Mouse (Mus musculus): ENCODE results near the gene Pced1b.

The Pced1b gene

GRCm38 (mm10) chr15:97400866-97401265, 154.0 kb downstream of the Pced1b start:
- DNase-seq (ENCODE audit: low spot score): no peak

DNA sequence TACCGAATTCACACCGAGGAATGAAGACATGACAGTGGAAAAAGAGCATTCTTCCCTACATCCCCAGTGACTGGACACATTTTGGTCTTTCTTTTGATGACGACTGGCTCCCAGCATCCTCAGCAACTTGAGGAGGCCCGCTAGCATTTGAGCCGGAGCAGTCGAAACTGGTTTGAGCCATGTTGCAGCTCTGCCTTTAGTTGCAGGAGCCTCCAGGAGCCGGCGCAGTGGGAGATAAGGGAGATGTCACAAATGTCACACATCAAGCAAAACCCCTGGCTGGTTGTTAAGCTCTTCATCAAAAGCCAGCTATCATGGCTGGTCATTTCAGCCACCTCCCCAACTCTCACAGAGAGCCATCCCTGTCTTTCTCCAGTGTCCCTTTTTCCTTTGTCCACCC, 157.6 kb downstream of the Pced1b start:
- no peak for DNase-seq (ENCODE audit: low spot score)

DNA sequence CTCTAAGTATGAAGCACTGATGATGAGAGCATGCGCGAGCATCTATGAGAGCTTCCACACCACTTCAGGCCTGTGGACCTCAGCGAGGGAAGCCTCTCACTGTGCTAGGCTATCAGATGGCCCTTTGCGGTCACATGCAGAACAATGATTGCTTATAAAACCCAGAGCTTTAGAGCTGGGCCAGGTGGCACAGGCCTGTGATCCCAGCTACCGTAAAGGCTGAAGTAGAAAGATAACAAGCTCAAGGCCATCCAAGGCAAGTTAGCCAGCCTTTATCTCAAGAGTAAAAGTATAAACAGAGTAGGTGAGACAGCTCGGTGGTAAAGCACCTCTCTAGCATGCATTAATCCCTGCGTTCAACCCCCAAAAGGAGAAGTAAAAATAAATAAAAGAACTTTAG, 158.1 kb downstream of the Pced1b start:
- no peak for DNase-seq (ENCODE audit: low spot score)

- no peak for DNase-seq (ENCODE audit: low spot score)
Measured at GRCm38 (mm10) chr15:97406105-97406504, 159.2 kb downstream of the Pced1b start.

GRCm38 (mm10) chr15:97407496-97408454, 160.9 kb downstream of the Pced1b start:
- no peak for DNase-seq (ENCODE audit: low spot score)

- DNase-seq (ENCODE audit: low spot score): no peak
Measured at GRCm38 (mm10) chr15:97411136-97411535, 164.2 kb downstream of the Pced1b start.

DNA sequence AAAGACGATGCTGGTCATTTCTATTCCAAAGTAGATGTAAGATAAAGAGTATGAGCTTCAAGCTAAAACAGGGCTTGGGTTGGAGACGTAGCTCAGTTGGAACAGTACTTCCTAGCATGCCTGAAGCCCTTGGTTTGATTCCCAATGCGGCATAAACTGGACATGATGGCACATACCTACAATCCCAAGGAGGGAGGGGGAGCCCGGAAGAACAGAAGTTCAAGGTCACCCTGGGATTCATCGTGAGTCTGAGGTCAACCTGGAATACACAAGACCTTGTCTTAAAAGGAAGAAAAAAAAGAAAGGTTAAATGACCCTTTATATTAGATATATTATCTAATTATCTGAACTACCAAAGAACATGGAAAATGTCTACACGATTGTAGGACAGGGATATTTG, 164.8 kb downstream of the Pced1b start:
- DNase-seq (ENCODE audit: low spot score): no peak

DNA sequence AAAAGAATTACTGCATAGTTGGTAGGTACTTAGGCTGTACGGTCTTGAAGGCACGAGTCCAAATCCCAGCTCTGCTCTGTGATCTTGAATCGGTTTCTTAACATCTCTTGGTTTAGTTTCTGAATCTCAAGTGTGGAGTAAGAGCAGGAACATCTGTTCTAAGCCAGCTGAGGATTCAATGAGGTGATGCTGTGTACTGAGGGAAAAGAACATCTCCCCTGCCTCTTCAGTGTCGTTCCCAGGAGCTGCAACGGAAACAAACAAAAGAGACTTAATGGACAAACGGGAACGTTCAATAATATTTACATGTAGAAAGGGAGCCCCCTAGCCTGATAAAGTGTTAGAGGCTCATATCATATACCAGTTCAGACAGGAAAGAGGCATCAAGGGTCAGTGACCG, 165.4 kb downstream of the Pced1b start:
- no peak for DNase-seq (ENCODE audit: low spot score)

DNA sequence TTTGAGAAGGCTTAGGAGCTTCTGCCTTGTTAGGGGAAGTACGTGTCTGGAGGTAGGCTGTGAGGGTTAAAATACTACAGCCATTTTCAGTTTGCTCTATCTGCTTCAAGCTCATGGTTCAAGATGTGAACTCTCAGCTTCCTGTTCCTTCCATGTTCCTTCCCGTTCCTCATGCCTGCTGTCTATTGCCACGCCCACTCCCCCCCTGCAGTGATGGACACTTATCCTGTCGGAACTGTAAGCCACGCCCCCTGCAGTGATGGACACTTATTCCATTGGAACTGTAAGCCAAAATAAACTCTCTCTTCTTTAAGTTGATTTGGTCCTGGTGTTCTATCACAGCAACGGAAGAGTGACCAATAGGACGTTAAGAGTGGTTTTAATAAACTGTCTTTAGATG, 166.0 kb downstream of the Pced1b start:
- DNase-seq (ENCODE audit: low spot score): no peak

DNA sequence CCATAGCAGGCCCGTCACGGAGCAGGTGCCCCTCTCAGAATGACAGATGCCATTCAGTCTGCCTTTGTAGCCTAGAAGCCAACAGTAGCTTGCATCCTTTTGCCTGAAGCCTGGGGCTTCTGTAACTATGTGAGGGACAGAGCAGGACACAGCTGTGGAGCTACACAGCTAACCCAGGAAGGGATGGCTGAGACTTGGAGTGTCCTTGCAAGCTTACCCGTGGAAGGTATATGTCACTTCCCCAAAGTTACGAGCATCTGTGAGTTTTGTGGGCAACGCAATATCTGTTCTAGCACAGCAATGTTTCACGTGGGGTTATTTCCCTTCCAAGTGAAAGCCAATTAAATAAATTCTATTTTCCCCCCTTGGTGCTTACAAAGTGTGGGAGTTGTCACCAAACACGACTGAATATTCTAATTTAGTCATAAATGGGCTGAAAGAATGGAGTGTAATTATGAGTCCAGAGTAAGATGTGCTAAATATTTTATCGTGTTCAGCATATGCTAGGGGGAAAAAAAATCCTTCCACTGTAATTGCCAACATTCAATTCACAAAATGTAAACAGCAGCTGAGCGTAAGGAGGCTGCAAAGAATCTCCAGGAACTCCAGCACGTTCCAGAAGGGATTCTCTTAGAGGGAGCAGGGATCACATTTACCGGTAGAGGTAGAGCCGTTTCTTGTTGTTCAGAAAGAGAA, 168.0 kb downstream of the Pced1b start:
- no peak for DNase-seq (ENCODE audit: low spot score)

GRCm38 (mm10) chr15:97415426-97415946, 168.6 kb downstream of the Pced1b start:
- no peak for DNase-seq (ENCODE audit: low spot score)

GRCm38 (mm10) chr15:97420292-97420691, 173.4 kb downstream of the Pced1b start:
- no peak for DNase-seq (ENCODE audit: low spot score)

- DNase-seq (ENCODE audit: low spot score): no peak
Measured at GRCm38 (mm10) chr15:97421533-97421932, 174.6 kb downstream of the Pced1b start.

GRCm38 (mm10) chr15:97422212-97422944, 175.5 kb downstream of the Pced1b start:
- no peak for DNase-seq (ENCODE audit: low spot score)

DNA sequence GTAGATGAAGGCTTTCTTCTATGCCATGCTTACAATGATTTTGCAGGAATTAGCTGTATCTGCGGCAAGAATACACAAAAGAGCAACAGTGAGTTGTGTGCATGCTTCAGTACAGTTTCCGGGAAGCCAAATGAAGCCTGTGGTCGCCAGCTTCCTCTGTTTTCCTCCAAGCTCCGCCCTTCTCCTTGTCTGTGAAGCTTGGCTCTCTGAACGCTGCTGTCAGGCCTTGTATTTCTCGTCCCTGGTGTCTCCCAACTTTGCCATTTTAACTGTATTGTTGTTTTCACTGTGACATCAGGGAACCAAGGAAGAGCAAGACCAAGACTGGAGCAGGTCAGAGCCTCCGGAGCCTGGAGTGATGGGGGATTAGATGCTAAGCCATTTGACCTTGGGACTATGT, 177.5 kb downstream of the Pced1b start:
- no peak for DNase-seq (ENCODE audit: low spot score)

- DNase-seq (ENCODE audit: low spot score): no peak
Measured at GRCm38 (mm10) chr15:97424961-97425360, 178.1 kb downstream of the Pced1b start.

GRCm38 (mm10) chr15:97429201-97429900, 182.4 kb downstream of the Pced1b start:
- no peak for DNase-seq (ENCODE audit: low spot score)

GRCm38 (mm10) chr15:97431533-97431932, 184.6 kb downstream of the Pced1b start:
- no peak for DNase-seq (ENCODE audit: low spot score)

GRCm38 (mm10) chr15:97432221-97432620, 185.3 kb downstream of the Pced1b start:
- no peak for DNase-seq (ENCODE audit: low spot score)

Measured in ovary, postnatal 36 days (tissue).